Mouse (Mus musculus) kidney, embryonic 14.5 days (tissue): ENCODE results near the gene B3gnt2. TPM values are rescaled to one million over a fixed set of nuclear protein-coding genes. Genes with fewer than 3 reads are reported as not detected.

ENCODE experiments used
- ATAC-seq: fragments of 200-750 bp; cut with Nextera tagmentation; 2 replicates; pipeline ENCODE4 v1.8.0; 2017; ENCODE audit warnings: moderate number of reproducible peaks, mild to moderate bottlenecking, moderate TSS enrichment, moderate library complexity; ENCODE audit not compliant: low FRiP score, low TSS enrichment
- H3K27ac ChIP-seq: fragments of 300-500 bp; sonication (generic); 2 replicates; pipeline ENCODE4 v1.5.1; 2014; ENCODE audit warnings: low read depth, mild to moderate bottlenecking, low read length, moderate library complexity, mixed read lengths
- H3K27me3 ChIP-seq: fragments of 300-500 bp; sonication (generic); 2 replicates; pipeline ENCODE4 v1.6.1; 2014; ENCODE audit warnings: mild to moderate bottlenecking, low read length; ENCODE audit not compliant: control insufficient read depth, insufficient read depth
- H3K36me3 ChIP-seq: fragments of 300-500 bp; sonication (generic); 2 replicates; pipeline ENCODE4 v1.6.1; 2014; ENCODE audit warnings: low read length, mixed read lengths; ENCODE audit not compliant: control insufficient read depth, insufficient read depth
- H3K4me1 ChIP-seq: fragments of 300-500 bp; sonication (generic); 2 replicates; pipeline ENCODE4 v1.6.1; 2014; ENCODE audit warnings: low read length, mixed read lengths; ENCODE audit not compliant: control insufficient read depth, insufficient read depth
- H3K4me2 ChIP-seq: fragments of 300-500 bp; sonication (generic); replicated peaks from 2 replicates; pipeline ENCODE4 v1.6.1; 2014; ENCODE audit warnings: low read depth, mild to moderate bottlenecking, low read length
- H3K4me3 ChIP-seq: fragments of 300-500 bp; sonication (generic); 2 replicates; pipeline ENCODE4 v1.5.1; 2014; ENCODE audit warnings: mild to moderate bottlenecking, low read length
- H3K9ac ChIP-seq: fragments of 300-500 bp; sonication (generic); 2 replicates; pipeline ENCODE4 v1.6.1; 2014; ENCODE audit warnings: low read depth, mild to moderate bottlenecking, low read length, moderate library complexity
- H3K9me3 ChIP-seq: fragments of 300-500 bp; sonication (generic); 2 replicates; pipeline ENCODE4 v1.6.1; 2016; ENCODE audit warnings: low read length; ENCODE audit not compliant: control insufficient read depth
- WGBS: fragments of 180-500 bp; shearing (Covaris S2); extraction: QIAGEN DNeasy Blood & Tissue Kit; methylation state at CpG from one replicate; pipeline ENCODE4 v1.1.7; 2014; 5-methylcytosine and 5-hydroxymethylcytosine counted together
- polyA plus RNA-seq: library from polyadenylated mRNA; unstranded; fragments of >200 nt; fragmentation: Nextera tagmentation; extraction: Ambion mirVana; gene quantifications from 2 replicates; pipeline ENCODE4 v1.2.1, GENCODE M21; 2014

Gene B3gnt2
- polyA plus RNA-seq, 1 experiment from 2014 or later = 9.1 TPM

- WGBS = 93% methylated on average over 6 of the region's 6 CpGs
- ATAC-seq = no peak
- no peaks in the 10 kb centered on the region for H3K36me3 ChIP-seq
Measured at GRCm38 (mm10) chr11:22733936-22734335, 126.8 kb downstream of the B3gnt2 start.

GRCm38 (mm10) chr11:22732907-22733306 lies 127.9 kb downstream of the B3gnt2 start:
- ATAC-seq = no peak
- no peaks in the 10 kb centered on the region for H3K9me3 ChIP-seq
- H3K4me2 ChIP-seq = no peak overlapping the region
- H3K27ac ChIP-seq = no peak overlapping the region
- H3K9ac ChIP-seq = no peak overlapping the region
- no peaks in the 10 kb centered on the region for H3K27me3 ChIP-seq
- H3K4me3 ChIP-seq = no peak overlapping the region
- 89% methylated on average over 4 of the region's 4 CpGs for WGBS
- H3K4me1 ChIP-seq = no peaks in the 10 kb centered on the region
- no peaks in the 10 kb centered on the region for H3K36me3 ChIP-seq

More at GRCm38 (mm10) chr11:22733936-22734335, 126.8 kb downstream of the B3gnt2 start:
- H3K9me3 ChIP-seq = no peaks in the 10 kb centered on the region
- H3K4me3 ChIP-seq = no peak overlapping the region
- H3K27ac ChIP-seq = no peak overlapping the region
- H3K9ac ChIP-seq = no peak overlapping the region
- no peaks in the 10 kb centered on the region for H3K4me1 ChIP-seq
- no peak overlapping the region for H3K4me2 ChIP-seq
- no peaks in the 10 kb centered on the region for H3K27me3 ChIP-seq

- no peak for ATAC-seq
- H3K4me3 ChIP-seq = no peak overlapping the region
- no peak overlapping the region for H3K4me2 ChIP-seq
Measured at GRCm38 (mm10) chr11:22723096-22723495, 137.7 kb downstream of the B3gnt2 start.

GRCm38 (mm10) chr11:22720096-22720495 lies 140.7 kb downstream of the B3gnt2 start:
- Histone ChIP-seq H3K4me3 (no peak overlapping the region), H3K27ac (no peak overlapping the region), H3K9me3 (no peaks in the 10 kb centered on the region), H3K4me2 (no peak overlapping the region), H3K36me3 (no peaks in the 10 kb centered on the region), H3K27me3 (no peaks in the 10 kb centered on the region), H3K4me1 (no peaks in the 10 kb centered on the region), H3K9ac (no peak overlapping the region)
- 42% methylated on average over 2 of the region's 2 CpGs for WGBS
- ATAC-seq = no peak

More at GRCm38 (mm10) chr11:22723096-22723495, 137.7 kb downstream of the B3gnt2 start:
- H3K9ac ChIP-seq = no peak overlapping the region
- no peaks in the 10 kb centered on the region for H3K9me3 ChIP-seq
- no peaks in the 10 kb centered on the region for H3K4me1 ChIP-seq
- H3K36me3 ChIP-seq = no peaks in the 10 kb centered on the region
- WGBS = 88% methylated on average over 2 of the region's 2 CpGs
- no peaks in the 10 kb centered on the region for H3K27me3 ChIP-seq
- no peak overlapping the region for H3K27ac ChIP-seq

GRCm38 (mm10) chr11:22719570-22719969 lies 141.2 kb downstream of the B3gnt2 start:
- Histone ChIP-seq H3K4me3 (no peak overlapping the region), H3K36me3 (no peaks in the 10 kb centered on the region), H3K4me2 (no peak overlapping the region), H3K9me3 (no peaks in the 10 kb centered on the region), H3K27me3 (no peaks in the 10 kb centered on the region), H3K27ac (0 out of 2 replicates have a peak overlapping the region, but pooled peaks have one; percentile 26), H3K4me1 (no peaks in the 10 kb centered on the region), H3K9ac (no peak overlapping the region)
- WGBS = 40% methylated on average over 4 of the region's 4 CpGs
- ATAC-seq = peak; percentile 87

GRCm38 (mm10) chr11:22718036-22718435 lies 142.7 kb downstream of the B3gnt2 start:
- 95% methylated on average over 7 of the region's 7 CpGs for WGBS
- Histone ChIP-seq H3K4me1 (no peaks in the 10 kb centered on the region), H3K4me3 (no peak overlapping the region)

GRCm38 (mm10) chr11:22711327-22711726 lies 149.4 kb downstream of the B3gnt2 start:
- H3K9ac ChIP-seq = no peak overlapping the region
- H3K9me3 ChIP-seq = no peaks in the 10 kb centered on the region
- no peak overlapping the region for H3K4me3 ChIP-seq
- no peaks in the 10 kb centered on the region for H3K27me3 ChIP-seq
- no peak overlapping the region for H3K4me2 ChIP-seq
- no peaks in the 10 kb centered on the region for H3K36me3 ChIP-seq
- no peaks in the 10 kb centered on the region for H3K4me1 ChIP-seq
- H3K27ac ChIP-seq = no peak overlapping the region
- ATAC-seq = no peak
- 95% methylated on average over 3 of the region's 3 CpGs for WGBS

More at GRCm38 (mm10) chr11:22718036-22718435, 142.7 kb downstream of the B3gnt2 start:
- no peak overlapping the region for H3K9ac ChIP-seq
- no peaks in the 10 kb centered on the region for H3K27me3 ChIP-seq
- H3K9me3 ChIP-seq = no peaks in the 10 kb centered on the region
- H3K4me2 ChIP-seq = no peak overlapping the region
- H3K27ac ChIP-seq = no peak overlapping the region
- H3K36me3 ChIP-seq = no peaks in the 10 kb centered on the region
- no peak for ATAC-seq

GRCm38 (mm10) chr11:22710596-22710995 lies 150.2 kb downstream of the B3gnt2 start:
- Histone ChIP-seq H3K4me3 (no peak overlapping the region), H3K9ac (no peak overlapping the region), H3K27me3 (no peaks in the 10 kb centered on the region), H3K27ac (no peak overlapping the region), H3K4me1 (no peaks in the 10 kb centered on the region), H3K36me3 (no peaks in the 10 kb centered on the region), H3K4me2 (no peak overlapping the region), H3K9me3 (no peaks in the 10 kb centered on the region)
- ATAC-seq = no peak
- WGBS = 93% methylated on average over 2 of the region's 2 CpGs
